Mouse (Mus musculus) kidney, postnatal 0 days (tissue): Measurements from ENCODE around the gene Sik2. TPM values are rescaled to one million over a fixed set of nuclear protein-coding genes. Genes with fewer than 3 reads are reported as not detected.

Experiments used
- ATAC-seq: fragments of 200-750 bp; cut with Nextera tagmentation; replicated peaks from 2 replicates; pipeline ENCODE4 v1.8.0; 2017; ENCODE audit warnings: low read depth, moderate number of reproducible peaks, moderate TSS enrichment, moderate library complexity; ENCODE audit not compliant: low FRiP score
- DNase-seq: peaks from one replicate; pipeline ENCODE4 v3.0.0-alpha.2; 2016; ENCODE audit warnings: low spot score
- H3K27ac ChIP-seq: fragments of 300-500 bp; sonication (generic); 2 replicates; pipeline ENCODE4 v1.5.1; 2014; ENCODE audit warnings: mild to moderate bottlenecking
- H3K27me3 ChIP-seq: fragments of 300-500 bp; sonication (generic); 2 replicates; pipeline ENCODE4 v1.6.1; 2014; ENCODE audit warnings: low read length, mixed read lengths; ENCODE audit not compliant: insufficient read depth
- H3K36me3 ChIP-seq: fragments of 300-500 bp; sonication (generic); 2 replicates; pipeline ENCODE4 v1.6.1; 2014; ENCODE audit warnings: low read length, mixed read lengths; ENCODE audit not compliant: insufficient read depth
- H3K4me1 ChIP-seq: fragments of 300-500 bp; sonication (generic); replicated peaks from 2 replicates; pipeline ENCODE4 v1.6.1; 2014; ENCODE audit warnings: antibody characterized with exemption, low read length, mixed read lengths; ENCODE audit not compliant: insufficient read depth
- H3K4me2 ChIP-seq: fragments of 300-500 bp; sonication (generic); 2 replicates; pipeline ENCODE4 v1.6.1; 2014; ENCODE audit warnings: mild to moderate bottlenecking, low read length, moderate library complexity, mixed read lengths
- H3K4me3 ChIP-seq: fragments of 300-500 bp; sonication (generic); replicated peaks from 2 replicates; pipeline ENCODE4 v1.5.1; 2014; ENCODE audit warnings: low read depth, low read length
- H3K9ac ChIP-seq: fragments of 300-500 bp; sonication (generic); 2 replicates; pipeline ENCODE4 v1.6.1; 2014; ENCODE audit warnings: low read depth, low read length
- H3K9me3 ChIP-seq: fragments of 300-500 bp; sonication (generic); replicated peaks from 2 replicates; pipeline ENCODE4 v1.6.1; 2016; ENCODE audit warnings: low read length, inconsistent platforms, mixed read lengths
- CTCF ChIP-seq: IDR thresholded peaks from 2 replicates; pipeline ENCODE4 v1.5.1; 2016; ENCODE audit warnings: antibody characterized with exemption, low read depth, mild to moderate bottlenecking, moderate library complexity
- WGBS: fragments of 180-500 bp; shearing (Covaris S2); extraction: QIAGEN DNeasy Blood & Tissue Kit; methylation state at CpG from one replicate; pipeline ENCODE4 v1.1.7; 2014; 5-methylcytosine and 5-hydroxymethylcytosine counted together
- polyA plus RNA-seq: library from polyadenylated mRNA; unstranded; fragments of >200 nt; fragmentation: Nextera tagmentation; extraction: Ambion mirVana; gene quantifications from 2 replicates; pipeline ENCODE4 v1.2.1, GENCODE M21; 2015

Sik2 gene
- polyA plus RNA-seq, 1 experiment from 2014 or later = 12.5 TPM

- Histone ChIP-seq H3K9me3 (no peaks in the 10 kb centered on the region), H3K4me1 (no peaks in the 10 kb centered on the region), H3K4me3 (no peak overlapping the region), H3K27me3 (no peaks in the 10 kb centered on the region), H3K4me2 (no peak overlapping the region), H3K27ac (no peak overlapping the region), H3K9ac (no peak overlapping the region), H3K36me3 (0 out of 2 replicates have a peak, but pooled peaks cover 7% of the 10 kb centered on the region)
- ATAC-seq = no peak
- no peak for TF ChIP-seq CTCF
- no peak for DNase-seq
- WGBS = 78% methylated on average over 7 of the region's 7 CpGs
Measured at GRCm38 (mm10) chr9:50911861-50912515, 96.9 kb downstream of the Sik2 start.

GRCm38 (mm10) chr9:50905321-50905720 lies 103.6 kb downstream of the Sik2 start:
- H3K27me3 ChIP-seq = no peaks in the 10 kb centered on the region
- no peaks in the 10 kb centered on the region for H3K9me3 ChIP-seq
- H3K9ac ChIP-seq = no peak overlapping the region
- H3K36me3 ChIP-seq = no peaks in the 10 kb centered on the region
- no peak for TF ChIP-seq CTCF
- ATAC-seq (no peak), DNase-seq (peak; percentile 74)
- 0 out of 2 replicates have a peak, but pooled peaks cover 7% of the 10 kb centered on the region for H3K4me1 ChIP-seq
- H3K27ac ChIP-seq = no peak overlapping the region
- 63% methylated on average over 3 of the region's 3 CpGs for WGBS
- H3K4me3 ChIP-seq = no peak overlapping the region
- no peak overlapping the region for H3K4me2 ChIP-seq

GRCm38 (mm10) chr9:50904196-50904847 lies 104.6 kb downstream of the Sik2 start:
- Histone ChIP-seq H3K27ac (no peak overlapping the region), H3K36me3 (no peaks in the 10 kb centered on the region), H3K4me2 (no peak overlapping the region), H3K4me3 (no peak overlapping the region), H3K9ac (no peak overlapping the region), H3K9me3 (no peaks in the 10 kb centered on the region), H3K27me3 (no peaks in the 10 kb centered on the region), H3K4me1 (0 out of 2 replicates have a peak, but pooled peaks cover 10% of the 10 kb centered on the region)
- DNase-seq (no peak), ATAC-seq (no peak)
- TF ChIP-seq CTCF = no peak
- WGBS = 76% methylated on average over 6 of the region's 6 CpGs

- Histone ChIP-seq H3K4me3 (no peak overlapping the region), H3K36me3 (0 out of 2 replicates have a peak, but pooled peaks cover 18% of the 10 kb centered on the region), H3K27me3 (no peaks in the 10 kb centered on the region), H3K9me3 (no peaks in the 10 kb centered on the region), H3K9ac (no peak overlapping the region), H3K27ac (0 out of 2 replicates have a peak overlapping the region, but pooled peaks have one; percentile 10), H3K4me1 (0 out of 2 replicates have a peak, but pooled peaks cover 6% of the 10 kb centered on the region), H3K4me2 (no peak overlapping the region)
- TF ChIP-seq CTCF = no peak
- WGBS = 61% methylated on average over 7 of the region's 7 CpGs
- DNase-seq (peak; percentile 51), ATAC-seq (no peak)
Measured at GRCm38 (mm10) chr9:50900026-50900920, 108.6 kb downstream of the Sik2 start.

GRCm38 (mm10) chr9:50893665-50894064 lies 115.2 kb downstream of the Sik2 start:
- no peak overlapping the region for H3K4me2 ChIP-seq
- ATAC-seq (no peak), DNase-seq (no peak)
- H3K9me3 ChIP-seq = no peaks in the 10 kb centered on the region
- no peaks in the 10 kb centered on the region for H3K4me1 ChIP-seq
- no peak overlapping the region for H3K4me3 ChIP-seq
- no peak overlapping the region for H3K9ac ChIP-seq
- H3K27me3 ChIP-seq = no peaks in the 10 kb centered on the region
- H3K27ac ChIP-seq = no peak overlapping the region
- WGBS = 85% methylated on average over 4 of the region's 4 CpGs
- H3K36me3 ChIP-seq = 0 out of 2 replicates have a peak, but pooled peaks cover 22% of the 10 kb centered on the region
- no peak for TF ChIP-seq CTCF
